Mouse (Mus musculus) hindbrain, embryonic 11.5 days (tissue): Measurements from ENCODE around the gene Pcnx2. TPM values are rescaled to one million over a fixed set of nuclear protein-coding genes. Genes with fewer than 3 reads are reported as not detected.

Experiments used
- ATAC-seq: fragments of 200-750 bp; cut with Nextera tagmentation; 2 replicates; pipeline ENCODE4 v1.8.0; 2017; ENCODE audit warnings: mild to moderate bottlenecking, moderate TSS enrichment, moderate library complexity; ENCODE audit not compliant: low FRiP score
- DNase-seq: peaks from one replicate; pipeline ENCODE4 v3.0.0-alpha.2; 2015; ENCODE audit warnings: low spot score
- H3K27ac ChIP-seq: fragments of 300-500 bp; sonication (generic); 2 replicates; pipeline ENCODE4 v1.5.1; 2014; ENCODE audit warnings: mild to moderate bottlenecking, low read depth, low read length
- H3K27me3 ChIP-seq: fragments of 300-500 bp; sonication (generic); 2 replicates; pipeline ENCODE4 v1.6.1; 2014; ENCODE audit warnings: mild to moderate bottlenecking, low read length, moderate library complexity, mixed read lengths; ENCODE audit not compliant: control insufficient read depth, insufficient read depth
- H3K36me3 ChIP-seq: fragments of 300-500 bp; sonication (generic); 2 replicates; pipeline ENCODE4 v1.6.1; 2014; ENCODE audit warnings: mild to moderate bottlenecking, low read length, moderate library complexity, mixed read lengths; ENCODE audit not compliant: control insufficient read depth, insufficient read depth
- H3K4me1 ChIP-seq: fragments of 300-500 bp; sonication (generic); replicated peaks from 2 replicates; pipeline ENCODE4 v1.6.1; 2014; ENCODE audit warnings: low read length, mixed read lengths; ENCODE audit not compliant: control insufficient read depth, insufficient read depth
- H3K4me2 ChIP-seq: fragments of 300-500 bp; sonication (generic); replicated peaks from 2 replicates; pipeline ENCODE4 v1.6.1; 2014; ENCODE audit warnings: mild to moderate bottlenecking, low read depth, low read length
- H3K4me3 ChIP-seq: fragments of 300-500 bp; sonication (generic); 2 replicates; pipeline ENCODE4 v1.5.1; 2014; ENCODE audit warnings: low read depth, low read length
- H3K9ac ChIP-seq: fragments of 300-500 bp; sonication (generic); 2 replicates; pipeline ENCODE4 v1.6.1; 2014; ENCODE audit warnings: low read depth, low read length
- H3K9me3 ChIP-seq: fragments of 300-500 bp; sonication (generic); 2 replicates; pipeline ENCODE4 v1.6.1; 2016; ENCODE audit warnings: low read length; ENCODE audit not compliant: control insufficient read depth
- WGBS: fragments of 180-500 bp; shearing (Covaris S2); extraction: QIAGEN DNeasy Blood & Tissue Kit; methylation state at CpG from one replicate; pipeline ENCODE4 v1.1.7; 2014; 5-methylcytosine and 5-hydroxymethylcytosine counted together
- polyA plus RNA-seq: library from polyadenylated mRNA; unstranded; fragments of >200 nt; fragmentation: Nextera tagmentation; extraction: Ambion mirVana; gene quantifications from 2 replicates; pipeline ENCODE4 v1.2.1, GENCODE M21; 2014

Gene Pcnx2
- polyA plus RNA-seq, 1 experiment from 2014 or later, result 0.46 TPM

DNA sequence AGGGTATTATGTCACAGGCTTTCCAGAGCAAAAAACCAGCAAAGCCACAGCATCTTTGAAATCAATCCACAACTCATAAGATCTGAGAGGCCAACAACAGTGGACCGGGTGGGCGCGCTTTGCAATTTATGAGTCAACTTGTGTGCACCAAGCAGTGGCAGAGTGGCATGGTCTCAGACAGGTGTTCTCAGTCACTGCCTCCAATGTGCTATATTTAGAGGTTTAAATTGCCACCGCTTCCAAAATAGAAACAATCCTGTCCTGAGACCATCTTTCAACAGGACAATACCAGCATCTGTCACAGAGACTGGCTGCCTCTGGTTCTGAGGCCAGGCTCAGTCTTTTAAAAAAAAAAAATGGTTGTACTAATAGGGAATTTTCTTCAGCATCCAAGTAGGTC lies 42.0 kb downstream of the Pcnx2 start:
- Histone ChIP-seq H3K27ac (no peak overlapping the region), H3K4me3 (no peak overlapping the region), H3K27me3 (no peaks in the 10 kb centered on the region), H3K4me1 (no peaks in the 10 kb centered on the region), H3K9me3 (no peaks in the 10 kb centered on the region), H3K36me3 (no peaks in the 10 kb centered on the region), H3K4me2 (no peak overlapping the region), H3K9ac (no peak overlapping the region)
- WGBS, result 91% methylated on average over 4 of the region's 4 CpGs
- ATAC-seq (no peak), DNase-seq (no peak)

GRCm38 (mm10) chr8:125854379-125854778 lies 43.7 kb downstream of the Pcnx2 start:
- ATAC-seq (no peak), DNase-seq (no peak)
- H3K27me3 ChIP-seq, result no peaks in the 10 kb centered on the region
- H3K9me3 ChIP-seq, result no peaks in the 10 kb centered on the region
- H3K27ac ChIP-seq, result no peak overlapping the region
- no peak overlapping the region for H3K9ac ChIP-seq
- H3K4me2 ChIP-seq, result no peak overlapping the region
- no peaks in the 10 kb centered on the region for H3K4me1 ChIP-seq
- H3K36me3 ChIP-seq, result no peaks in the 10 kb centered on the region
- no peak overlapping the region for H3K4me3 ChIP-seq
- 78% methylated on average over 7 of the region's 7 CpGs for WGBS

DNA sequence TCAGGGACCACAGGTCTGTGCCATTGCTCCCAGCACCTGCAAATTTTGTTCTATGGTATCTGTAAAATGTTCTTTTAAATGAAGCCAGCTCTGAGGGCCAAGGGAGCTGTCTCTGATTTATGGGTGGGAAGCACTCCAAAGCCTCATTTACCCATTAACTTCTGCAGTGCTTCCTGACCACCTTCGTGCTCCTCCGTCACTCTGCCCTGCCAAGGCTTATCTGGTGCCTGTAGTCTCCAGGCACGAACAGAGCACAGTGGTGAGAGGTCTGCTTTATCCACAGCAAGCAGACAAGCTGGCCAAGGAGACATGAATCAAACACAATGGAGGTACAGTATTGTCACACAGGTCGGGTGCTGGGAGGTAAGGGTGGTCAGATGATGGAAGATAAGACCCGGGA lies 44.8 kb downstream of the Pcnx2 start:
- ATAC-seq (no peak), DNase-seq (no peak)
- Histone ChIP-seq H3K4me1 (no peaks in the 10 kb centered on the region), H3K9ac (no peak overlapping the region), H3K36me3 (no peaks in the 10 kb centered on the region), H3K4me3 (no peak overlapping the region), H3K9me3 (no peaks in the 10 kb centered on the region), H3K4me2 (no peak overlapping the region), H3K27ac (no peak overlapping the region), H3K27me3 (no peaks in the 10 kb centered on the region)
- WGBS, result 82% methylated on average over 5 of the region's 5 CpGs

DNA sequence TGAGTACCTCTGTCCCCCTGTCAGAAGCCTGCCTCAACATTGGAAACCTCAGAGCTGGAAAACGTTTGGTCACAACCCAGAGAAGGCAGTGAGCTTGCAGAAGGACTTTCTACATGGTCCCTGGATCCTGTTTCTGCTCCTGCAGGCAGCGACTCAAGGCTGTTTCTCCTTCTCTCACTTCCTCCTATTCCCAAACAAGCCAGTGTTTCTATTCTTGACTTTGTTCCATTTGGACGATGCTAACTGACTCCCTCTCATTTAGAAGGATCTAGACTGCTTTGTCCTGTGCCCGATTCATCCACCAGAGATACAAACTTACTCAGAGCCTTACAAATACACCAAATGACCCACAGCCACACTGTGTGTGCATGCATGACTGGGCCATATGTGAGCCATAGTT lies 48.9 kb downstream of the Pcnx2 start:
- ATAC-seq (no peak), DNase-seq (no peak)
- Histone ChIP-seq H3K4me2 (no peak overlapping the region), H3K36me3 (no peaks in the 10 kb centered on the region), H3K9ac (no peak overlapping the region), H3K4me1 (no peaks in the 10 kb centered on the region), H3K9me3 (no peaks in the 10 kb centered on the region), H3K27me3 (no peaks in the 10 kb centered on the region), H3K27ac (no peak overlapping the region), H3K4me3 (no peak overlapping the region)
- WGBS, result 77% methylated on average over 4 of the region's 4 CpGs

DNA sequence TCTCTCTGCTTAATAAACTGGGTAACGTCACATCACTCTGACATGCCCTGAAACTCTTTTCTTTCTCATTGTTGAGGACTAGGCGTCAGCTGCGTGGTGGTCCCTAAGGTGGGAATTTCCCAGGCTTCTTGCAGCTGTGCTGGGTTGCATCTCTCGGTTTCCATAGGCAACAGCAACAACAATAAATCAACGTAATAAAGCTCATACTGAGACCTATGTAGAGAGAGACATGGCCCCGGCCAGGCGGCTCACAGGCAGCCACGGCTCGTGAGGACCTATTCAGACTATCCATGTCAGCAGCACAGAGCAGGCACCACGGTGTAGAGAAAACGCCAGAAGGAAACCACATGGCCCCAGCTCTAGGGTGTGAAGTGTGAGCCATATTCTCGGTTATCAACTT lies 50.3 kb downstream of the Pcnx2 start:
- Histone ChIP-seq H3K27me3 (no peaks in the 10 kb centered on the region), H3K4me2 (no peak overlapping the region), H3K36me3 (no peaks in the 10 kb centered on the region), H3K9ac (no peak overlapping the region), H3K4me3 (no peak overlapping the region), H3K4me1 (no peaks in the 10 kb centered on the region), H3K9me3 (no peaks in the 10 kb centered on the region), H3K27ac (peak overlapping the region; percentile 68)
- peak; percentile 86 for ATAC-seq
- WGBS, result 52% methylated on average over 12 of the region's 12 CpGs
- peak; percentile 57 for DNase-seq

GRCm38 (mm10) chr8:125845281-125845680 lies 52.8 kb downstream of the Pcnx2 start:
- Histone ChIP-seq H3K4me3 (no peak overlapping the region), H3K4me2 (no peak overlapping the region), H3K27me3 (no peaks in the 10 kb centered on the region), H3K27ac (no peak overlapping the region), H3K4me1 (no peaks in the 10 kb centered on the region), H3K9ac (no peak overlapping the region), H3K36me3 (no peaks in the 10 kb centered on the region), H3K9me3 (no peaks in the 10 kb centered on the region)
- ATAC-seq (no peak), DNase-seq (no peak)
- 96% methylated on average over 16 of the region's 16 CpGs for WGBS

GRCm38 (mm10) chr8:125843122-125843836 lies 54.8 kb downstream of the Pcnx2 start:
- no peaks in the 10 kb centered on the region for H3K9me3 ChIP-seq
- H3K4me1 ChIP-seq, result no peaks in the 10 kb centered on the region
- H3K9ac ChIP-seq, result no peak overlapping the region
- peak; percentile 51; the same call in 1 of the 2 replicates for ATAC-seq
- WGBS, result 53% methylated on average over 15 of the region's 15 CpGs
- H3K4me2 ChIP-seq, result no peak overlapping the region
- H3K36me3 ChIP-seq, result no peaks in the 10 kb centered on the region
- H3K4me3 ChIP-seq, result no peak overlapping the region
- peak overlapping the region; percentile 25 for H3K27ac ChIP-seq
- DNase-seq, result no peak
- no peaks in the 10 kb centered on the region for H3K27me3 ChIP-seq

GRCm38 (mm10) chr8:125842158-125842557 lies 56.0 kb downstream of the Pcnx2 start:
- Histone ChIP-seq H3K27ac (no peak overlapping the region), H3K4me1 (no peaks in the 10 kb centered on the region), H3K4me2 (no peak overlapping the region), H3K4me3 (no peak overlapping the region), H3K9ac (no peak overlapping the region), H3K27me3 (no peaks in the 10 kb centered on the region), H3K9me3 (no peaks in the 10 kb centered on the region), H3K36me3 (no peaks in the 10 kb centered on the region)
- ATAC-seq (no peak), DNase-seq (no peak)
- WGBS, result 61% methylated on average over 7 of the region's 7 CpGs

DNA sequence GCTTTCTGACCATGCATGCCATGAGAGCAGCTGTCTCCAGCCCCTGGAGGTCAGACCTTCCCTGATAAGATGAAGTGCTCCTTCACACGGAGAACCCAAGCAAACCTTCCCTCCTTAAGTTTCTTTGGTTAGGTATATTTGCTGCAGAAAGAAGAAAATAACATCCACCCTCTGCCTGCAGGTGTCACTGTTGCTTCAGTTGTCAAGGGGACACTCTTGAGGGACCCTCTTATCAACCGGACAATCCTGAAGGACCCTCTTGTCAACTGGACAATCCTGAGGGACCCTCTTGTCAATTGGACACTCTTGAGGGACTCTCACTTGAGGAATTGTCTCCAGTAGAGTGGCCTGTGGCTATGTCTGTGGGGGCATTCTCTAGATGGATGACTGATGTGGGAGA lies 73.4 kb downstream of the Pcnx2 start:
- Histone ChIP-seq H3K27ac (no peak overlapping the region), H3K36me3 (no peaks in the 10 kb centered on the region), H3K9me3 (no peaks in the 10 kb centered on the region), H3K4me2 (no peak overlapping the region), H3K4me1 (no peaks in the 10 kb centered on the region), H3K9ac (no peak overlapping the region), H3K4me3 (no peak overlapping the region), H3K27me3 (no peaks in the 10 kb centered on the region)
- WGBS, result 51% methylated on average over 2 of the region's 2 CpGs
- DNase-seq (peak; percentile 43), ATAC-seq (no peak)
